Mouse (Mus musculus): ENCODE data around the gene Arhgef1.

DNA sequence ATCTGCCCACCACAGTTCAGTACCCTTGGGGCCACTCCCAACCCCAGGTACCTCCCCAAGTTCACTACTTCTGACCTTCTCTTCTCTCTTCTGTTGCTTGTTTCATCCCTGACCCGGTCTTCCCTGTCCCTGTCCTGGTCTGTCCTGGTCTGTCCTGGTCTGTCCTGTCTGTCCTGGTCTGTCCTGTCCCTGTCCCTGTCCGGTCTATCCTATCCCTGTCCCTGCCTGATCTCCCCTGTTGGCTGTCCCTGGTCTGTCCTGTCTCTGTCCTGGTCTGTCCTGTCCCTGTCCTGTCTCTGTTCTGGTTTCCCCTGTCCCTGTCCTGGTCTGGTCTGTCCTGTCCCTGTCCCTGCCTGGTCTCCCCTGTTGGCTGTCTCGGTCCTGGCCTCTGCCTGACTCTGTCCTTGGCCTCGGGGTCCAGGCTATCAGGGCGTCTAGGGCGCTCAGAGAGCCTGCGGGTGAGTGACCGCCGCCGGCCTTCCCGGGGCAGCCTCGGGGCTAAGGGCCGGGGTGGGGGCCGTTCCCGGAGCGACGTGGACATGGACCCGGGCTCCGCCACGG is 16.1 kb downstream of the Arhgef1 start:
- TF ChIP-seq TAL1 (IDR thresholded peaks at IDR 0.05; ENCODE audit: low read length) (no peak), GATA1 (IDR thresholded peaks at IDR 0.05; ENCODE audit: low read length) (no peak)

Measured in erythroblast, embryonic 14.5 days (primary cell).